Comparison of ENCODE assay signal across 18 mouse cellular contexts in the genomic region with DNA sequence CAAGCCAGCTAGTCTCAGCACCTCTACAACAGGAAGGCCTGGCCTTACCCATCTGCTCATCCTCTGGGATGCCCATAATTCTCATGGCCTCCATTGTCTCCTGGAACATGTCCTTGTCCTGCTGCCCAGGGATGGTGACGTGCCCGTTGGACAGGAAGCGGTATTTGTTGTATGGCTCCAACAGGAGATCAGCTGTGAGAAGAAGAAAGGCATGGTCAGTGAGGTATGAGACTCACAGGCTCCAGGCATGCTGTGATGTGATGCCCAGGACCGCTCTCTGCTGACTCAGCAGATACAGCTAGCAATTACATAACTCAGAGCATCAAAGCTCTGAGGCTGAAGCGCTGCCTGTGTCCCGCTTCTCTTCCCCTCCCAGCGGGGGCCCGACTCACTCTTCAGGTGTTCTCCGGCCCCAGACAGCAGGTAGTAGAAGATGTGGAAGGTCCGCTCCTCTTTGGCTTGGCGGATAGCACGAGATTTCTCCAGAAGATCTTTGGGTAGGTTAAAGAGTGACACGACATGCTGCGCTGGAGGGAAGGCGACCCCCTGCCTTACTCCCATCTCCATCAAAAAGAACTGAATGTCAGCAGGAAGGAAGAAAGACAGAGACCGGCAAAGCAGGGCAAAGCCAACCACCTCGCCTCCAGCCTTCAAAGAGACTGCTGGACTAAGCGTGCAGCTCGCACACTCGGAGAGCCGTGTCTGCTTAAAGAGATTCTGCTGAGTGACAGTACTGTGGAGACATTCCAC. TPM values are rescaled to one million over a fixed set of nuclear protein-coding genes. Genes with fewer than 3 reads are reported as not detected.
A peak's percentile ranks its signal among the peaks of the same experiment; 100 is the strongest.
DNase-seq lines count a peak whose midpoint lies in the region; ATAC-seq and TF ChIP-seq lines count a peak whose summit lies in the region.
"Had no signal": no experiment of that assay in that cellular context is flagged by ENCODE, and none has a peak within 500 bp of the region (broad histone marks: within the 10 kb centered on the region; RNA-seq: fewer than 3 reads in every experiment).

No protein-coding gene starts in this region.

- 92% methylated on average over 21 of the region's 21 CpGs for WGBS in forebrain, embryonic 11.5 days

- no peaks in the 10 kb centered on the region for H3K9me3 ChIP-seq in ES-E14 (ENCODE audit: control insufficient read depth, insufficient read depth, low read depth, low read length)
- no peaks in the 10 kb centered on the region for H3K9me3 ChIP-seq in forebrain, embryonic 11.5 days (ENCODE audit: control insufficient read depth, low read length)
- H3K9me3 ChIP-seq: forebrain, embryonic 13.5 days; hindbrain, embryonic 13.5 days; limb, embryonic 12.5 days; liver, embryonic 13.5 days; midbrain, embryonic 13.5 days had no signal

- no peak overlapping the region for H3K9ac ChIP-seq in ES-E14 (ENCODE audit: insufficient read depth, low read depth, low read length, poor library complexity, severe bottlenecking)
- no peak overlapping the region for H3K9ac ChIP-seq in forebrain, embryonic 11.5 days (ENCODE audit: low read length)
- H3K9ac ChIP-seq: forebrain, embryonic 13.5 days; hindbrain, embryonic 13.5 days; limb, embryonic 12.5 days; liver, embryonic 13.5 days; midbrain, embryonic 13.5 days had no signal

- peaks cover 82% of the 10 kb centered on the region for H3K36me3 ChIP-seq in ES-E14 (ENCODE audit: control insufficient read depth, insufficient read depth, low read length, poor library complexity, severe bottlenecking)
- peaks cover 4% of the 10 kb centered on the region; the same call in 1 of the 2 replicates for H3K36me3 ChIP-seq in forebrain, embryonic 11.5 days (ENCODE audit: control insufficient read depth, insufficient read depth, low read length)

- no peaks in the 10 kb centered on the region for H3K27me3 ChIP-seq in forebrain, embryonic 11.5 days (ENCODE audit: control insufficient read depth, insufficient read depth, low read length)
- H3K27me3 ChIP-seq: forebrain, embryonic 13.5 days; hindbrain, embryonic 13.5 days; limb, embryonic 12.5 days; liver, embryonic 13.5 days; midbrain, embryonic 13.5 days had no signal

- in situ Hi-C loops in ES-E14 (cut with MboI; ENCODE audit: low sequenced_read_pairs in 2 of 2, unreplicated experiment in 2 of 2) = no loop called here

- H3K27ac ChIP-seq in ES-E14 (ENCODE audit: insufficient read depth, low read depth, low read length, poor library complexity, severe bottlenecking) = peak overlapping the region; percentile 24; the same call in 1 of the 2 replicates
- no peak overlapping the region for H3K27ac ChIP-seq in forebrain, embryonic 11.5 days (ENCODE audit: low read depth, low read length)
- H3K27ac ChIP-seq: forebrain, embryonic 13.5 days; hindbrain, embryonic 13.5 days; limb, embryonic 12.5 days; liver, embryonic 13.5 days; midbrain, embryonic 13.5 days had no signal

- H3K4me2 ChIP-seq in forebrain, embryonic 11.5 days (ENCODE audit: low read depth, low read length, severe bottlenecking) = no peak overlapping the region
- H3K4me2 ChIP-seq: forebrain, embryonic 13.5 days; hindbrain, embryonic 13.5 days; limb, embryonic 12.5 days; liver, embryonic 13.5 days; midbrain, embryonic 13.5 days had no signal

- peak; percentile 48 for DNase-seq in lung, postnatal 10 days
- DNase-seq in lung, adult 18-20 months = no peak
- no peak for DNase-seq in ES-E14 (ENCODE audit: low read depth, low spot score)
- DNase-seq in cerebellum, adult 18-20 months = peak; percentile 64
- peak; percentile 57 for DNase-seq in lung, postnatal 36 days
- no peak for DNase-seq in forebrain, embryonic 11.5 days (ENCODE audit: low spot score)
- DNase-seq in adrenal gland, postnatal 4 days (ENCODE audit: low spot score in 2 of 2) = no peak
- DNase-seq: adrenal gland, postnatal 14 days; gastrocnemius, postnatal 25 days; heart, postnatal 10 days; kidney, postnatal 10 days; liver, embryonic 13.5 days had no signal

- ATAC-seq in forebrain, embryonic 11.5 days (replicated peaks; ENCODE audit: low FRiP score) = no peak
- ATAC-seq: activated CD4-positive, CD25-positive, alpha-beta regulatory T cell, adult 4 months; forebrain, embryonic 13.5 days; intestine, embryonic 16.5 days; midbrain, embryonic 13.5 days had no signal

- H3K4me1 ChIP-seq in ES-E14 (ENCODE audit: control insufficient read depth in 2 of 2, insufficient read depth in 2 of 2, low read length in 2 of 2, poor library complexity in 1 of 2) = peaks cover 0 to 16% of the 10 kb centered on the region in 2 experiments; a peak in 1 of 4 replicates
- no peaks in the 10 kb centered on the region for H3K4me1 ChIP-seq in forebrain, embryonic 11.5 days (replicated peaks; ENCODE audit: control insufficient read depth, insufficient read depth, low read length)
- H3K4me1 ChIP-seq: forebrain, embryonic 13.5 days; liver, embryonic 13.5 days; midbrain, embryonic 13.5 days had no signal

- H3K4me3 ChIP-seq in ES-E14 (ENCODE audit: insufficient read depth in 1 of 2, low read depth in 1 of 2, low read length in 2 of 2, poor library complexity in 1 of 2, severe bottlenecking in 1 of 2) = no peak overlapping the region
- no peak overlapping the region for H3K4me3 ChIP-seq in forebrain, embryonic 11.5 days (ENCODE audit: low read depth, low read length)
- H3K4me3 ChIP-seq: forebrain, embryonic 13.5 days; hindbrain, embryonic 13.5 days; limb, embryonic 12.5 days; liver, embryonic 13.5 days; midbrain, embryonic 13.5 days had no signal

TF ChIP-seq in ES-E14, 5 proteins besides CTCF, POLR2A, EP300 and RAD21:
- TF ChIP-seq HCFC1 (IDR thresholded peaks at IDR 0.05; ENCODE audit: borderline replicate concordance, insufficient read depth, low read length) (no peak), ZNF384 (IDR thresholded peaks at IDR 0.05; ENCODE audit: low read depth, low read length) (no peak), ZC3H11A (IDR thresholded peaks at IDR 0.05; ENCODE audit: borderline replicate concordance, low read depth, low read length) (no peak), MAFK (IDR thresholded peaks at IDR 0.05; ENCODE audit: insufficient read depth, low read depth, low read length) (peak; percentile 95), CHD2 (IDR thresholded peaks at IDR 0.05; ENCODE audit: low read depth, low read length) (no peak)

RNA-seq across cellular contexts. Expression of a gene that starts 34.0 kb away (rescaled TPM):
- total RNA-seq in ES-E14 (2012; rRNA removed) = 1.8 and 3.1 TPM in 2 replicates
- 0.16 and 0.21 TPM in 2 replicates for polyA plus RNA-seq in forebrain, embryonic 11.5 days (2014; fragmentation: Nextera tagmentation; extraction: Ambion mirVana)
- 1 to 10 TPM; 1.7 to 4.8 TPM for total RNA-seq in adrenal gland, postnatal 4 days (2021)
- total RNA-seq: heart, postnatal 10 days had no signal
- polyA plus RNA-seq: activated CD4-positive, CD25-positive, alpha-beta regulatory T cell, adult 4 months had no signal

RNA-seq across cellular contexts. Expression of a gene that starts 51.1 kb away (rescaled TPM):
- total RNA-seq in ES-E14 (2012; rRNA removed) = 146 and 152 TPM in 2 replicates
- polyA plus RNA-seq in forebrain, embryonic 11.5 days (2014; fragmentation: Nextera tagmentation; extraction: Ambion mirVana) = 32.0 and 37.4 TPM in 2 replicates
- 100 to 1,000 TPM; 251 to 311 TPM for total RNA-seq in adrenal gland, postnatal 4 days (2021)

Comparison
In these comparisons a context has a peak if more than half of its experiments do, and no peak if none do; other contexts are left out.
1. DNase-seq: peak in lung, postnatal 10 days (single experiment), cerebellum, adult 18-20 months (2 of 2) and lung, postnatal 36 days (single experiment); none in lung, adult 18-20 months (0 of 2), ES-E14 (single experiment), forebrain, embryonic 11.5 days (single experiment) and adrenal gland, postnatal 4 days (0 of 2).